Mouse (Mus musculus) 3T3-L1 (cell line): ENCODE measurements around the gene Vmn1r229.

Experiments used
- DNase-seq: peaks from one replicate; pipeline ENCODE4 v3.0.0-alpha.2; 2015; ENCODE audit warnings: low read depth, low spot score

Vmn1r229 gene

DNA sequence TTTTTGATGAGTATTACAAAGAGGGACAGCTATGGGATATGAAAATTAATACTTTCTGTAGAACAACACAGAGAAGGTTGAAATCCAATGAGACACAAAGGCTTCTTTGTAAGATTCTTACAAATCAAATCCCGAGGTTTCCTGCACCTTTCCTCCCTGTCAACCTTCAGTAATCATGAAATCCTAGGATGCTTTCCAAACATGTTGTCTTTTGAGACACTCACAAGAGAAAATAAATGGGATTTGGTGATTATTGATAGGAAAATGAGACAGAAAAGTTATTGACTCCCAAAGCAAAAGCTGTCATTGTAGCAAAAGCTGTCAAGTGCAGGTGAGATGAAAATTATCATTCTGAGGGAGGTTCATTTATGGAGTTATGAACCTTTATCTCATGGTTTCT, at the start of gene Vmn1r229:
Gene Vmn1r229, plus strand, starts transcription at position 301 of the 400 bp plus-strand sequence.
- no peak for DNase-seq

DNA sequence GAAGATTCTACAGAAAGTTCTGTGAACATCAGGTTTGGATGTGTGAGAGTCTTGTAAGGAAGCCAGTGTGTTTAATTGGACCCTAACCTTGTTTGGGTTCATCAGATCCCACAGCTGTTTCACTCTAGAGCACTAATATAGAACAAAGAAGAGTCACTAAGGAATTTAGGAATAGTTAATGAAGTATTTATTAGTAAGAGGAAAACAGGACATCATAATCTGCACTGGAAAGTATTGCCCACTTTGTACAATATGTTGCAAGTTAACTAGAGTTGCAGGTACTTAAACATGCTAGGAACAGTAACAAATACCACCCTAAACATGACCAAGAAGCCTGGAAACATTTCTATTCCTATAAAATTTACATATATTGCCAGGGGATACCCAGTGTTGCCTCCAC, 25.3 kb upstream of the Vmn1r229 start, which contains the start of gene Vmn1r228:
Gene Vmn1r228, minus strand, starts transcription at position 101 of the 400 bp plus-strand sequence.
- no peak for DNase-seq

GRCm38 (mm10) chr17:20840144-20840543, 28.8 kb downstream of the Vmn1r229 start, which contains the start of gene Vmn1r230:
Vmn1r230 (plus strand) TSS chr17:20840444.
- no peak for DNase-seq
